Mouse (Mus musculus) ovary, postnatal 36 days (tissue): ENCODE results near the gene Gm12184.
"Not testable (repeated sequence)": the region's sequence is repeated elsewhere in the genome, so short reads cannot be mapped to it uniquely, and the experiment has no call there.

Experiments used
- DNase-seq: peaks from one replicate; pipeline ENCODE4 v3.0.0; 2022; ENCODE audit warnings: low spot score, mixed read lengths

The Gm12184 gene

GRCm38 (mm10) chr11:48846881-48847280, 20.4 kb upstream of the Gm12184 start:
- no peak for DNase-seq

- DNase-seq = not testable (repeated sequence)
These were observed 19.9 kb upstream of the Gm12184 start for GRCm38 (mm10) chr11:48846362-48846761.

GRCm38 (mm10) chr11:48845244-48845815, 18.9 kb upstream of the Gm12184 start:
- DNase-seq = no peak

DNA sequence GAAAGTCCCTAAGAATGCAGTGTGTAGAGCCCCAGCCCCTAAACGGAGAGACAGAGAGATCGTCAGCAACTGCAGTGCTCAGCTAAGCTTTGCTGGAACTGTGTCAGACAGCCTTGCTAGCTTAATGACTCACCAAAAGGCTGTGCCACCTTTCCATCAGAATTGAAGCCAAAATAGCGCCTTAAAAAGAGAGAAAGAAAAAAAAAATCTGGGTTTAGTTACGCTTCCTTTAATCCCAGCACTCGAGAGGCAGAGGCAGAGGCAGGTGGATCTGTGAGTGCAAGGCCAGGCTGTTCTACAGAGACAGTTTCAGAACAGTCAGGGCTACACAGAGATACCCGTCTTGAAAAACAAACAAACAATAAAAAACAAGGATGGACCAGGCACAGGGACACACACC, 17.9 kb upstream of the Gm12184 start:
- DNase-seq = no peak

- no peak for DNase-seq
These were observed 16.7 kb upstream of the Gm12184 start for GRCm38 (mm10) chr11:48843202-48843601.

DNA sequence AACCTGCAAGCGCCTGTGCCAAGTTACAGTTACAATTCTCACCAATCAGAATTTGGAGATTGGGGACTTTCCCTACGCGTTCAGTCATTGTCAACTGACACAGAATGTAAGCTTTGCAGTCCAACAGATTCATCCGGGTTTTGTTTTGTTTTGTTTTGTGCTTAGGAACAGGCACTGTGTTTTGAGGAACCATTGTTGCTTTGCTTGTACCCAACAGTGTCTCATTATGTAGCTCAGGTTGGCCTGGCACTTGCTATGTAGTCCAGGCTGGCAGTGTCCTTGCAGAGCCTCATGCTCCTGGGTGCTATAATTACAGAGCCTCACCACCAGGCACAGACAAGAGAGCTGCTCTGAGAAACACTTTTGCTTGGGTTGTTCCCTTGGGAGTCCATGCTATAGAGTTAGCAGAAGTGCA, 15.9 kb upstream of the Gm12184 start:
- no peak for DNase-seq

DNA sequence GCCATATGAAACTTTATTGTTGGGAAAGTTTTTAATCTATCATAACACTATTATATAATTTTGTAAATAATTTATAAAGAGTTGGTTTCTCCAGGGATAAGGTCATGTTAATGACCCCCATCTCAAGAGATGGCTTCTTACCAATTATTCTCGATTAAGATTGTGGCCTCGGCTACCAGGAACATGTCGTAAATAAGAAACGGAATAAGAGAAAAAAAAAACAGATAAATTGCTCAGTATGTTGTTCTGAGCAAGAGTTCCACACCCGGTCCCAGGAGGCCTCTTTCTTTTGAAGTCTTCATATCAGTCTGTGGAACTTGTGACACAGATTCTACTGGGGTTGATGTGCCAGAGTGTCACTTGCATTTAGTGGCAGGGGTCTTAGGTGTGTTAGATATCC, 14.8 kb upstream of the Gm12184 start:
- DNase-seq = no peak

GRCm38 (mm10) chr11:48840805-48841204, 14.3 kb upstream of the Gm12184 start:
- no peak for DNase-seq

DNA sequence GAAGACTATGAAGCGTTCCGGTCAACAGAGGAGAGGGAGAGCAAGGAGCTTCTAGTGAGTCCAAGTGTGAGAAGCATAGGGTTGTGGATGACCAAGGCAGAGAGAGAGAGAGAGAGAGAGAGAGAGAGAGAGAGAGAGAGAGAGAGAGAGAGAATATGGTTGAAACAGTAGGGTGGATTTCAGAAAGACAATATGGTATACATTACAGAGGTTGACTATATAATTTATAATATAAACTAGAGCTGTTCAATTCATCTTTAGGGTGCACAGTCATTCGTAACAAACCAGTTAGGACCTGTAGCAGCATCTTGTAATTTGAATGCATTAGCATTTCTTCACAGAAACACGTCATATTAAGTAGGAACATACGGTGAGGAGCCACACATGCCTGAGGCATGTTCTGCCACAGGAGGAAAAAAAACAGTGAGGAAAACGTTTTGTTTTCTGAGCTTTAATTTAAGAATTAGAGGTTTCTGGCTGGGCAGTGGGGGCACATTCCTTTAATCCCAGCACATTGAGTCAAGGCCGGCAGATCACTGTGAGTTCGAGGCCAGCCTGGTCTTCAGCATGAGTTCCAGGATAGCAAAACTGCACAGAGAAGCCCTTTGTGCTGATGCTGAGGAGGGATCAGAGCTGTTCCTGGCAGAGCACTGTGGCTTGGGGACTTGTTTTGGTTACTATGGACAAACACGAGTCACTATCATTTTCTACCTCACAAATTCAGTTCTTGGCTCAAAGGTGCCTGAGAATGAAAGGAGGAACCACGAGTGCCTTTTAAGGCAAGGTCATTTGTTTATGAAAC, 12.6 kb upstream of the Gm12184 start:
- DNase-seq = no peak

DNA sequence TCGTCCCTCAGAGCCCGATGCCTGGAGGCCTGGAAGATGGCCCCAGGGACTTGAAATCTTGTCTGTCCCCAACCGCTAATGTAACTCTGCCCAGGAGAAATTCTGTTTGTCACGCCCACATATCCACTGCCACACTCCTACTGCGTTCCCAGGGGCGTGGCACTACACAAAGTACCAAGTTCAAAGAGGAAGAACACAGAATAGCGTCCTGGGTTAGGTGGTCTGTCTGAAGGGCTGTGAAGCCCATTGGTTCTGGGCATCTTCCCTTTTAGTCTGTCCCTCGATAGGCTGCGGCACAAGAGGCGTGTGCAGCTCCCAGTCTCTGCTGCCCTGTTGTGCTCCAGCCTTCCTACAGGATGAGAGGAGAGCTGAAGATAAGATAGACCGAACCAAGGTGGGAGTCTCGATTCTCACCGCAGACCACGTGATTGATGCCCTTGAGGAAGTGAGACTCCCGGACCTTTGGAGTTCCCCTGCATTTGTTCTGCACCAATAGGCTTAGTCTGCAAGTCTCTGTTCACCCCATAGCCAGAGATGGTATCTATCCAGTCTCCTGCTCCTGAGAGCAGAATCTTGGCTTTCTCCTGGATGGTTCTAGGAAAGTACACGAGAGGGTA, 11.8 kb upstream of the Gm12184 start:
- DNase-seq = peak; percentile 33

GRCm38 (mm10) chr11:48837310-48838180, 11.1 kb upstream of the Gm12184 start:
- peak; percentile 68 for DNase-seq

DNA sequence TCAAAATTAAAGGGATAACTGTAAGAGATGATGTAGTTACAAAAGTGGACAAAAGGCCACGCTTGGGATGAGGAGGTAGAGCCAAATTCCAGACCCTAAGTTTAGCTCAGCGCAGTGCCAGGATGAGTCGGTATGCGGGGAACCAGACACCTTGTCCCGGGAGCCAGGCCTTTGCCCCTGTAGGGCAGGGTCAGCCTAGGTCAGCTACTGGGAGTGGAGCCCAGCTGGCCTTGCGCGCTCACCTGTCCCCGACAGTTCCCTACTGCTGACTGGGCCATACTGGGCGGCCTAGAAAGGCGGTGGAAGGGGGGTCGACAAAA, 10.5 kb upstream of the Gm12184 start:
- DNase-seq = no peak

DNA sequence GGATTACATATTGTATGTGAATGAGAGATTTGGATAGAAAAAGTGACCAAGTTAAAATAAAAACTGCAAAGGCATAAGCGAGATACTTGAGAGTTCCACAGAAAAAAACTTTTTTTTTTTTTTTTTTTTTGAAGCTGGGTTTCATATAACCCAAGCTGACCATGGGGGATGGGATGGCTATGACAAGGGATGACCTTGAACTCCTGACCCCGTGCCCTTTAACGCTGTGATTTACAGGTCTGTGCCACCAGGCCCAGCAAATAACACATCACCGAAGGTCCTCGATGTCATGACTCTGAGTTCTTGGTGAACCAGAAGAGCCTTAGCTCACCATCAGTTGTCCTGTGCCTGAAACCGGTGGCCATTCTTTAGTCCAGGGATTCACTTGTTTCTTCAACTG, 9.5 kb upstream of the Gm12184 start:
- no peak for DNase-seq

DNA sequence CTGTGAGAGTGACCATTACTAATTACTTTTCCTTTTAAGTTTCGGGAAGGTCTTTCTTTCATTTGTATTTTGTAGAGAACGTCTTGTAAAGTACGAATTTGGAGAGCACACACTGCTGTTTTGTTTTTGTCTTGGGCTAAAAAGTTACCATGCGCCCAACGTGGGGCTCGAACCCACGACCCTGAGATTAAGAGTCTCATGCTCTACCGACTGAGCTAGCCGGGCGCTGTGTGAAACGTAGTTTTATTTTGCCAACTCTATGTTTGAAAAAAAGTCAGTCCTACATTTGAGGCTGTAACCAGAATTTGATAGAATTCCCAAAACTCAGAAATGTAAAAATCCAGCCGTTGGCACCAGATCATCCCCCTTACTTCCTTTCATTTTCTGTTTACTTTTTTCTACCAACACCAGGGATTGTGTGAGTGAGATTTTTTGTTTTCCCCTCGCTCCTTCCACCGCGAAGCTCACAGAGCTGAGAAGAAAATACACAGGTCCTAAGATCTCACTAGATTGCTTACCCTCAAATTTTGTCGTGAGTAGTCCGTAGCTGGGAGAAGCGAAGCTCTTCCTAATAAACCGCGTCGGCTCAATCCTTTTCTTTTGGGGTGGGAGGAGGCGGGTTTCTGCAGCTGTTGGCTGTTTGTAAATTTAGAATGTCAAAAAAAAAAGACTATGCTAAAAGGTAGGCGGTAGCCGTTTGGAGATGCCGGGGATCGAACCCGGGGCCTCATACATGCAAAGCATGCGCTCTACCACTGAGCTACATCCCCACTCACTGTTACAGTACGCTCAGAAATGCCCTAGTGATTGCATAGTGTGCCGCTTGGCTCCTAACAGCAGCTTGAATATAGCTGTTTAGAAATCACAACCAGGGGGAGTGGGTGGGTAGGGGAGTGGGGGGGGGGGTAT, 7.5 kb upstream of the Gm12184 start:
- peak; percentile 88 for DNase-seq

DNA sequence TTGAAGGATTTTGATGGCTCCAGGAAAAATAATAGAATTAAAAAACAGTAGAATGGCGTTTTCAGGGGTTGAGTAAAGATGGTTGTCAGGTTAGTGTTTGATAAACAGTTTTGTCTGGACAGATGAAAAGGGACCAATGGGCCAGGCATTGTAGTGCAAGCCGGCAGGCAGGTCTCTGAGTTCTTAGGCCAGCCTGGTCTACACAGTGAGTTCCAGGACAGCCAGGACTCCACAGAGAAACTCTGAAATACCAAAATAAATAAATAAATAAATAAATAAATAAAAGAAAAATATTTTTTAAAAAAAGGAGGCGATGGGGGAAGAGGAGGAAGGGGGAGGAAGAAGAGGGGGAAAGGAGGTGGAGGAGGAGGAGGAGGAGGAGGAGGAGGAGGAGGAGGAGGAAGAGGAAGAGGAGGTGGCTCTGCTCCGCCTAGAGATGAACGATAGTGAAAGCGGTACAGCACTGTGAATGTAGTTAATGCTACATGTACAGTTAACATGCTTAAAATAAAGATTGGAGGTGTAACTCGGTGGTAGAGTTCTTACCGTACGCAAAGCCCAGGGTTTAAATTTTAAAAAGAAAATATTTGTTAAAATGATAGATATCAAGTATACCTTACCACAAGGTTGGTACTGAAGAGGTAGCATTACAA, 6.7 kb upstream of the Gm12184 start:
- no peak for DNase-seq

- no peak for DNase-seq
These were observed 4.8 kb upstream of the Gm12184 start for GRCm38 (mm10) chr11:48831273-48831672.

DNA sequence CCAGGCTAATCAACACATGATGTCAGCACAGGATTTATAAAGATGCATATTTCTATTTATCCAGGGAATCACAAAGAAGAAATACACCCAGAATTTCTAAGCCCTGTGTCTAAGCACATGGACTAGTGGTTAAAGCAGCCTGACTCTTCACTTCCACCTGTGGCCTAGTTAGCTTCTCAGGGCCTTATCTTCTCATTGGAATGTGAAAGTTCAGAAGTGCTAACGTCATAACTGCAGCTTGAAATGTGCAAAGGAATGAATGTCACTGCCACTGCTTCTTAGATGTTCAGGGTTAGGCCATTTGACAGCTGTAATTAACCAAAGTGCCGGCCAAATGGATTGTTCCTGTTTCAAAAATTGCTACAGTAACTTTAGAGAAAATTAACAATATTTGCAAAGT, 3.8 kb upstream of the Gm12184 start:
- DNase-seq = no peak

DNA sequence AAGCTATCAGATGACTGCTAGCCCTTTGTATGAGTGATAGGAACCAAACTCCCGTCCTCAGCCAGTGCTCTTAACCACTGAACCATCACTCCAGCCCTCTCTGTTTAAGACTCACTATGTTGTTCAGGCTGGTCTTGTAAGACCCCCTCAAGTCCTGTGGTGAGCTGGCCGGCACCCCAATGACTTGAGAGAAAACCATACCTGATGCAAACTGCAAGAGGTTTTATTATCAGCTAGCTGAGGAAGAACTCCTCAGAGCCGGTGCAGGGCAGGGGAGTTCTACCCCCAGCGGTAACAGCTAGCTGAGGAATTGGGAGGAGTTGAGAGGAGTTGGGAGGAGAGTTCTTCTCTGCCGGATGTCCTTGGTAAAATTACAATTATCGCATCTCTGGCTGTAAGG, 1.5 kb upstream of the Gm12184 start:
- no peak for DNase-seq

DNA sequence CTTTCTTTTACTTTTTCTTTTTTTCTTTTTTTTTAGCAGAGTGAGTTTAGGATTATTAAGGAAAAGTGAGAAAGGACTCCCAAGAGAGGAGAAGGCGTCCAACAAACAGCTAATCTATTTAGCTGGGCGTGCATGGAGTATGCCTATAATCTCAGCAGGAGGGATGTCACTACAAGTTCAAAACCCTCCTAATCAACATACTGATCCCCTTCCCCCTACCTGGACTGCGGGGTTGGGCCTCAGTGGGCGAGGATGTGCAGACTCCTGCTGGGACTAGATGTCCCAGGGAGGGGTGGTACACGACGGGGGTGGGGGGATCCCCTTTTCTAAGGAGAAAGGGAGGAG, 269 bp upstream of the Gm12184 start:
- no peak for DNase-seq

DNA sequence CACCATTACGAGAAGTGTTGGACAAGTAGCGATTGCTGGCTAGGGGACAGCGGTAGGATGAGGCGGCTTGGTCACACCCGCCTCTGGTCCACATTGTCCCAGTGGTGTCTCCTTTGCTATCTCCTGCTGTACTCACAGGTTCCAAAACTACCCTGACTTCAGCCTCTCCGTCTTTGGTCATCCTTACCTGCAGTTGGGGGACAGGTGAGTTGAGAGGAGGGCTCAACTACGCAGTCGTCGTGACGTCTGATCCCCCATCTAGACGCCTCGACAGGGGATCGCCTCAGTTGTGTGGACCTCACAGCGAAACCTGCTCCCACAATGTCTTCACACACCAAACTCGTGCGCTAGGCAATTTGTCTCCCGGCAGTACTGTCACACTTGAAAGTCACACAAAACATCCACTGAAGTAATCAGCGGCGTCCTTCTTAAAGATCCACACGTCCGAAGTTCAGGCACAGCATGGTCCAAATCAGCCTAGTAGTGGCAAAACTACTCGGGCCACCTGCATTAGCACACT, 2.1 kb downstream of the Gm12184 start:
- no peak for DNase-seq

- peak; percentile 46 for DNase-seq
These were observed 2.9 kb downstream of the Gm12184 start for GRCm38 (mm10) chr11:48823536-48823972.
